Mouse (Mus musculus): ENCODE measurements around the gene Cd3eap. TPM values are rescaled to one million over a fixed set of nuclear protein-coding genes. Genes with fewer than 3 reads are reported as not detected.

The Cd3eap gene
- polyA plus RNA-seq, 1 experiment from 2014 or later, result 29.9 TPM

DNA sequence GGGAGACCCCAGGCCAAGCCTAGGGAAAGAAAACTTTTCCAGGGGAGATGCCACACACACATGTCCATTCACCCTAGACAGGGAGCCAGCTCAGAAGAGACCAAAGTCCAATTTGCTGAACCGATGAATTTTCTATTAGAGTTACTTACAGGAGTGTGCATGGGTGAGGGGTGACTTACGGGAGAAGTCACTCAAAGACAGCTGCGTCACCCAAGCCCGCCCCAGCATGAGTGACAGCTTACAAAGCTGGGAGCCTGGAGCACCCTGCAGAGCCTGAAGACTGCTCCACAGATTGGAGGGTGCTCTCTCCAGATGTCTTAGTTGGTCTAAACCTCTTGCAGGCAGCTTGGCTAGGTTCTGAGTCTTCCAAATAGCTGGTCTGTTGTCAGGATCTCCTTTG lies 47.3 kb downstream of the Cd3eap start:
- H3K4me2 ChIP-seq (replicated peaks), result no peak overlapping the region
- H3K27me3 ChIP-seq, result peaks cover 50% of the 10 kb centered on the region
- H3K9ac ChIP-seq, result no peak overlapping the region
- H3K4me3 ChIP-seq, result no peak overlapping the region
- WGBS, result 43% methylated on average over 4 of the region's 4 CpGs
- H3K27ac ChIP-seq, result no peak overlapping the region
- H3K4me1 ChIP-seq, result peaks cover 18% of the 10 kb centered on the region
- H3K36me3 ChIP-seq, result no peaks in the 10 kb centered on the region
- H3K9me3 ChIP-seq, result no peaks in the 10 kb centered on the region
- ATAC-seq (ENCODE audit: low FRiP score, low read depth), result no peak

- Histone ChIP-seq H3K4me2 (replicated peaks) (peak within 1 kb of the TSS; percentile 99), H3K36me3 (no peaks in the 10 kb centered on the region), H3K4me1 (peaks cover 21% of the 10 kb centered on the region), H3K27ac (no peak within 1 kb of the TSS), H3K27me3 (peaks cover 52% of the 10 kb centered on the region), H3K9me3 (no peaks in the 10 kb centered on the region), H3K4me3 (peak within 1 kb of the TSS; percentile 63), H3K9ac (peak within 1 kb of the TSS; percentile 67)
- under 1% methylated on average over 49 of the region's 49 CpGs for WGBS
- peak; percentile 82 for ATAC-seq (ENCODE audit: low FRiP score, low read depth)
These were observed 49.2 kb downstream of the Cd3eap start, which contains the start of gene Fosb for GRCm38 (mm10) chr7:19309884-19310641. Gene Fosb, minus strand, starts transcription at chr7:19310051.

GRCm38 (mm10) chr7:19309278-19309883 lies 49.9 kb downstream of the Cd3eap start:
- H3K9me3 ChIP-seq, result no peaks in the 10 kb centered on the region
- peak overlapping the region; percentile 65 for H3K9ac ChIP-seq
- ATAC-seq (ENCODE audit: low FRiP score, low read depth), result no peak
- no peaks in the 10 kb centered on the region for H3K36me3 ChIP-seq
- peak overlapping the region; percentile 99 for H3K4me2 ChIP-seq (replicated peaks)
- H3K4me3 ChIP-seq, result peak overlapping the region; percentile 63
- 1% methylated on average over 48 of the region's 48 CpGs for WGBS
- H3K4me1 ChIP-seq, result peaks cover 28% of the 10 kb centered on the region
- no peak overlapping the region for H3K27ac ChIP-seq
- peaks cover 52% of the 10 kb centered on the region for H3K27me3 ChIP-seq

- ATAC-seq (ENCODE audit: low FRiP score, low read depth), result peak; percentile 87
- no peaks in the 10 kb centered on the region for H3K36me3 ChIP-seq
- H3K27me3 ChIP-seq, result peaks cover 59% of the 10 kb centered on the region
- peak overlapping the region; percentile 99 for H3K4me2 ChIP-seq (replicated peaks)
- no peaks in the 10 kb centered on the region for H3K9me3 ChIP-seq
- peak overlapping the region; percentile 63 for H3K4me3 ChIP-seq
- H3K9ac ChIP-seq, result peak overlapping the region; percentile 65
- peaks cover 34% of the 10 kb centered on the region for H3K4me1 ChIP-seq
- H3K27ac ChIP-seq, result peak overlapping the region; percentile 61; the same call in 1 of the 2 replicates
- WGBS, result under 1% methylated on average over 58 of the region's 58 CpGs
These were observed 50.6 kb downstream of the Cd3eap start for GRCm38 (mm10) chr7:19308454-19309277.

GRCm38 (mm10) chr7:19307739-19308453 lies 51.4 kb downstream of the Cd3eap start:
- Histone ChIP-seq H3K4me1 (peaks cover 36% of the 10 kb centered on the region), H3K9me3 (no peaks in the 10 kb centered on the region), H3K4me3 (peak overlapping the region; percentile 63), H3K27me3 (peaks cover 60% of the 10 kb centered on the region), H3K27ac (peak overlapping the region; percentile 61; the same call in 1 of the 2 replicates), H3K36me3 (no peaks in the 10 kb centered on the region), H3K9ac (peak overlapping the region; percentile 61), H3K4me2 (replicated peaks) (peak overlapping the region; percentile 99)
- ATAC-seq (ENCODE audit: low FRiP score, low read depth), result peak; percentile 26
- WGBS, result under 1% methylated on average over 17 of the region's 18 CpGs

- Histone ChIP-seq H3K4me1 (peaks cover 38% of the 10 kb centered on the region), H3K36me3 (no peaks in the 10 kb centered on the region), H3K27me3 (peaks cover 66% of the 10 kb centered on the region), H3K9ac (peak overlapping the region; percentile 4; the same call in 1 of the 2 replicates), H3K9me3 (no peaks in the 10 kb centered on the region), H3K4me2 (replicated peaks) (peak overlapping the region; percentile 99), H3K4me3 (peak overlapping the region; percentile 63; the same call in 1 of the 2 replicates), H3K27ac (no peak overlapping the region)
- no peak for ATAC-seq (ENCODE audit: low FRiP score, low read depth)
- WGBS, result 73% methylated on average over 25 of the region's 25 CpGs
These were observed 52.2 kb downstream of the Cd3eap start for GRCm38 (mm10) chr7:19306819-19307738.

MicroRNAs encoded within 50 kb of the gene (microRNA counts, 519-probe panel; counts per million panel counts)
- not detected for microRNA mmu-miR-343

Small RNA genes lying within 50 kb of the gene (microRNA-seq; reads per million reads assigned to microRNA genes)
- not detected for gene Mir343

Other genes with a start within 250 kb of the Cd3eap start
- 4.2 and 4.3 TPM in 2 replicates for gene Gm4969, start 241.1 kb downstream of the Cd3eap start, polyA plus RNA-seq (2015; fragmentation: Nextera tagmentation; extraction: Ambion mirVana)
- gene Fbxo46, start 239.6 kb downstream of the Cd3eap start, polyA plus RNA-seq (2015; fragmentation: Nextera tagmentation; extraction: Ambion mirVana), result 16.8 and 19.1 TPM in 2 replicates
- 17.1 and 18.1 TPM in 2 replicates for gene Qpctl, start 210.2 kb downstream of the Cd3eap start, polyA plus RNA-seq (2015; fragmentation: Nextera tagmentation; extraction: Ambion mirVana)
- 146 and 149 TPM in 2 replicates for gene Snrpd2, start 209.8 kb downstream of the Cd3eap start, polyA plus RNA-seq (2015; fragmentation: Nextera tagmentation; extraction: Ambion mirVana)
- gene Gipr, start 193.4 kb downstream of the Cd3eap start, polyA plus RNA-seq (2015; fragmentation: Nextera tagmentation; extraction: Ambion mirVana), result 0.29 and 0.41 TPM in 2 replicates
- 5.2 and 5.5 TPM in 2 replicates for gene Eml2, start 183.1 kb downstream of the Cd3eap start, polyA plus RNA-seq (2015; fragmentation: Nextera tagmentation; extraction: Ambion mirVana)
- gene Gpr4, start 146.9 kb downstream of the Cd3eap start, polyA plus RNA-seq (2015; fragmentation: Nextera tagmentation; extraction: Ambion mirVana), result 4.6 and 6.2 TPM in 2 replicates
- 35.2 and 35.7 TPM in 2 replicates for gene Opa3, start 131.1 kb downstream of the Cd3eap start, polyA plus RNA-seq (2015; fragmentation: Nextera tagmentation; extraction: Ambion mirVana)
- gene Vasp, start 87.7 kb downstream of the Cd3eap start, polyA plus RNA-seq (2015; fragmentation: Nextera tagmentation; extraction: Ambion mirVana), result 68.9 and 69.0 TPM in 2 replicates
- gene Ppm1n, start 79.4 kb downstream of the Cd3eap start, polyA plus RNA-seq (2015; fragmentation: Nextera tagmentation; extraction: Ambion mirVana), result not detected in 2 replicates
- gene Rtn2, start 76.9 kb downstream of the Cd3eap start, polyA plus RNA-seq (2015; fragmentation: Nextera tagmentation; extraction: Ambion mirVana), result 20.2 and 20.9 TPM in 2 replicates
- gene Fosb, start 49.4 kb downstream of the Cd3eap start, polyA plus RNA-seq (2015; fragmentation: Nextera tagmentation; extraction: Ambion mirVana), result 0.23 and 0.27 TPM in 2 replicates
- 89.1 and 96.4 TPM in 2 replicates for gene Ercc1, start 14.7 kb downstream of the Cd3eap start, polyA plus RNA-seq (2015; fragmentation: Nextera tagmentation; extraction: Ambion mirVana)
- gene Ppp1r13l, start 266 bp upstream of the Cd3eap start, polyA plus RNA-seq (2015; fragmentation: Nextera tagmentation; extraction: Ambion mirVana), result 9.0 and 9.6 TPM in 2 replicates
- gene Ercc2, start 22.5 kb upstream of the Cd3eap start, polyA plus RNA-seq (2015; fragmentation: Nextera tagmentation; extraction: Ambion mirVana), result 18.2 and 18.3 TPM in 2 replicates
- 8.3 and 8.6 TPM in 2 replicates for gene Klc3, start 44.6 kb upstream of the Cd3eap start, polyA plus RNA-seq (2015; fragmentation: Nextera tagmentation; extraction: Ambion mirVana)
- 3.2 and 4.7 TPM in 2 replicates for gene Ckm, start 45.3 kb upstream of the Cd3eap start, polyA plus RNA-seq (2015; fragmentation: Nextera tagmentation; extraction: Ambion mirVana)
- gene Mark4, start 99.3 kb upstream of the Cd3eap start, polyA plus RNA-seq (2015; fragmentation: Nextera tagmentation; extraction: Ambion mirVana), result 9.8 and 10.3 TPM in 2 replicates
- gene Exoc3l2, start 103.8 kb upstream of the Cd3eap start, polyA plus RNA-seq (2015; fragmentation: Nextera tagmentation; extraction: Ambion mirVana), result 1.1 and 1.3 TPM in 2 replicates
- 2.5 TPM in 2 replicates for gene Bloc1s3, start 148.9 kb upstream of the Cd3eap start, polyA plus RNA-seq (2015; fragmentation: Nextera tagmentation; extraction: Ambion mirVana)
- gene Trappc6a, start 148.9 kb upstream of the Cd3eap start, polyA plus RNA-seq (2015; fragmentation: Nextera tagmentation; extraction: Ambion mirVana), result 67.5 and 67.8 TPM in 2 replicates
- gene Nkpd1, start 158.4 kb upstream of the Cd3eap start, polyA plus RNA-seq (2015; fragmentation: Nextera tagmentation; extraction: Ambion mirVana), result 0.10 and 0.11 TPM in 2 replicates
- gene Ppp1r37, start 203.6 kb upstream of the Cd3eap start, polyA plus RNA-seq (2015; fragmentation: Nextera tagmentation; extraction: Ambion mirVana), result 22.4 and 26.2 TPM in 2 replicates
- gene Zfp296, start 217.8 kb upstream of the Cd3eap start, polyA plus RNA-seq (2015; fragmentation: Nextera tagmentation; extraction: Ambion mirVana), result 0.36 and 0.73 TPM in 2 replicates
- 167 and 179 TPM in 2 replicates for gene Gemin7, start 218.1 kb upstream of the Cd3eap start, polyA plus RNA-seq (2015; fragmentation: Nextera tagmentation; extraction: Ambion mirVana)
- gene Clasrp, start 245.0 kb upstream of the Cd3eap start, polyA plus RNA-seq (2015; fragmentation: Nextera tagmentation; extraction: Ambion mirVana), result 62.2 and 64.6 TPM in 2 replicates

Data from limb, embryonic 13.5 days (tissue).